Mouse (Mus musculus) kidney, adult 2 months (tissue): ENCODE data around the gene Bend3.

Source experiments
- CTCF ChIP-seq: fragments of 200-500 bp; conservative IDR thresholded peaks from 2 replicates; pipeline ENCODE4 v1.5.1; 2011; ENCODE audit warnings: low read depth, mild to moderate bottlenecking, control low read depth, low read length, moderate library complexity, mixed read lengths; ENCODE audit not compliant: insufficient read depth, insufficient read length
- POLR2A ChIP-seq: fragments of 200-500 bp; IDR thresholded peaks from one replicate; pipeline ENCODE4 v1.6.1; 2011; ENCODE audit warnings: low read depth, low read length, control low read depth

GRCm38 (mm10) chr10:43519977-43520376 is 41.3 kb downstream of the Bend3 start:
- TF ChIP-seq CTCF (no peak), POLR2A (no peak)
